Comparison of ENCODE assay signal across 23 mouse cellular contexts in genomic region chr8:128327922-128328321, GRCm38 (mm10). TPM values are rescaled to one million over a fixed set of nuclear protein-coding genes. Genes with fewer than 3 reads are reported as not detected.
DNase-seq lines count a peak whose midpoint lies in the region; ATAC-seq lines count a peak whose summit lies in the region.
"Had no signal": no experiment of that assay in that cellular context is flagged by ENCODE, and none has a peak within 500 bp of the region (broad histone marks: within the 10 kb centered on the region; RNA-seq: fewer than 3 reads in every experiment).

No protein-coding gene starts in this region.

- no peak overlapping the region for H3K4me2 ChIP-seq in lung, embryonic 15.5 days
- H3K4me2 ChIP-seq: embryonic facial prominence, embryonic 15.5 days; heart, embryonic 13.5 days; hindbrain, embryonic 14.5 days; limb, embryonic 13.5 days; liver, embryonic 15.5 days; midbrain, embryonic 15.5 days had no signal

- no peak overlapping the region for H3K4me3 ChIP-seq in lung, embryonic 15.5 days
- H3K4me3 ChIP-seq: embryonic facial prominence, embryonic 15.5 days; heart, embryonic 13.5 days; limb, embryonic 13.5 days; liver, embryonic 15.5 days; midbrain, embryonic 15.5 days; myocyte had no signal

- no peaks in the 10 kb centered on the region for H3K9me3 ChIP-seq in lung, embryonic 15.5 days
- H3K9me3 ChIP-seq: embryonic facial prominence, embryonic 15.5 days; heart, embryonic 13.5 days; limb, embryonic 13.5 days; liver, embryonic 15.5 days; midbrain, embryonic 15.5 days had no signal

- no peaks in the 10 kb centered on the region for H3K27me3 ChIP-seq in lung, embryonic 15.5 days
- H3K27me3 ChIP-seq: embryonic facial prominence, embryonic 15.5 days; heart, embryonic 13.5 days; liver, embryonic 15.5 days; midbrain, embryonic 15.5 days had no signal

- H3K4me1 ChIP-seq in lung, embryonic 15.5 days: peaks cover 7% of the 10 kb centered on the region; the same call in 1 of the 2 replicates
- H3K4me1 ChIP-seq: embryonic facial prominence, embryonic 15.5 days; heart, embryonic 13.5 days; liver, embryonic 15.5 days; midbrain, embryonic 15.5 days had no signal

- DNase-seq in lung, postnatal 14 days: no peak
- peak; percentile 22 for DNase-seq in large intestine, adult 2 months (ENCODE audit: low read depth, low spot score)
- DNase-seq in lung, postnatal 36 days: peak; percentile 13
- DNase-seq in ovary, postnatal 10 days (ENCODE audit: low spot score): no peak
- no peak for DNase-seq in layer of hippocampus, postnatal 10 days (ENCODE audit: low spot score in 2 of 2)
- no peak for DNase-seq in T-cell, adult 2 months (ENCODE audit: low spot score)
- DNase-seq: adrenal gland, postnatal 10 days; cerebellum, adult 11-12 months; cerebellum, postnatal 14 days; gastrocnemius, postnatal 14 days; heart, adult 18-20 months; kidney, postnatal 36 days; right cerebral cortex, postnatal 25 days; thymus, postnatal 14 days had no signal

- H3K36me3 ChIP-seq in lung, embryonic 15.5 days: no peaks in the 10 kb centered on the region
- H3K36me3 ChIP-seq: embryonic facial prominence, embryonic 15.5 days; heart, embryonic 13.5 days; limb, embryonic 13.5 days; liver, embryonic 15.5 days; midbrain, embryonic 15.5 days had no signal

- peak; percentile 62 for ATAC-seq in lung, embryonic 15.5 days (ENCODE audit: borderline replicate concordance, extremely low read depth, low FRiP score, low TSS enrichment)
- ATAC-seq: activated CD4-positive, CD25-positive, alpha-beta regulatory T cell, adult 4 months; midbrain, embryonic 15.5 days had no signal

- 0 out of 2 replicates have a peak overlapping the region, but pooled peaks have one; percentile 7 for H3K27ac ChIP-seq in lung, embryonic 15.5 days
- H3K27ac ChIP-seq: embryonic facial prominence, embryonic 15.5 days; heart, embryonic 13.5 days; hindbrain, embryonic 14.5 days; limb, embryonic 13.5 days; liver, embryonic 15.5 days; midbrain, embryonic 15.5 days had no signal

- no peak overlapping the region for H3K9ac ChIP-seq in lung, embryonic 15.5 days
- H3K9ac ChIP-seq: embryonic facial prominence, embryonic 15.5 days; heart, embryonic 13.5 days; hindbrain, embryonic 14.5 days; limb, embryonic 13.5 days; liver, embryonic 15.5 days; midbrain, embryonic 15.5 days had no signal

- WGBS in lung, embryonic 15.5 days: 11% methylated on average over 2 of the region's 2 CpGs
- 21% methylated on average over 2 of the region's 2 CpGs for WGBS in large intestine, adult 2 months

RNA-seq across cellular contexts. Expression of gene Nrp1, which starts 30.5 kb away (rescaled TPM):
- 120 and 133 TPM in 2 replicates for polyA plus RNA-seq in lung, embryonic 15.5 days (2015; fragmentation: Nextera tagmentation; extraction: Ambion mirVana)
- 4.9 and 9.4 TPM in 2 replicates for polyA plus RNA-seq in large intestine, adult 2 months (2012; rRNA removed)
- total RNA-seq in layer of hippocampus, postnatal 10 days (2021): 100 to 1,000 TPM; 157 to 165 TPM

Comparison
In these comparisons a context has a peak if more than half of its experiments do, and no peak if none do; other contexts are left out.
1. DNase-seq: peak in large intestine, adult 2 months (single experiment) and lung, postnatal 36 days (single experiment); none in lung, postnatal 14 days (single experiment), ovary, postnatal 10 days (single experiment), layer of hippocampus, postnatal 10 days (0 of 2) and T-cell, adult 2 months (single experiment).
2. RNA of gene Nrp1, which starts 30.5 kb away (polyA plus RNA-seq): 120 to 133 TPM in lung, embryonic 15.5 days; 4.9 to 9.4 TPM in large intestine, adult 2 months; every median in the first group is over 10 times any median in the second.